Mouse (Mus musculus): ENCODE measurements around the gene Ascl5. TPM values are rescaled to one million over a fixed set of nuclear protein-coding genes. Genes with fewer than 3 reads are reported as not detected.

Gene Ascl5
- total and polyA plus RNA-seq, 2 experiments = not detected

DNA sequence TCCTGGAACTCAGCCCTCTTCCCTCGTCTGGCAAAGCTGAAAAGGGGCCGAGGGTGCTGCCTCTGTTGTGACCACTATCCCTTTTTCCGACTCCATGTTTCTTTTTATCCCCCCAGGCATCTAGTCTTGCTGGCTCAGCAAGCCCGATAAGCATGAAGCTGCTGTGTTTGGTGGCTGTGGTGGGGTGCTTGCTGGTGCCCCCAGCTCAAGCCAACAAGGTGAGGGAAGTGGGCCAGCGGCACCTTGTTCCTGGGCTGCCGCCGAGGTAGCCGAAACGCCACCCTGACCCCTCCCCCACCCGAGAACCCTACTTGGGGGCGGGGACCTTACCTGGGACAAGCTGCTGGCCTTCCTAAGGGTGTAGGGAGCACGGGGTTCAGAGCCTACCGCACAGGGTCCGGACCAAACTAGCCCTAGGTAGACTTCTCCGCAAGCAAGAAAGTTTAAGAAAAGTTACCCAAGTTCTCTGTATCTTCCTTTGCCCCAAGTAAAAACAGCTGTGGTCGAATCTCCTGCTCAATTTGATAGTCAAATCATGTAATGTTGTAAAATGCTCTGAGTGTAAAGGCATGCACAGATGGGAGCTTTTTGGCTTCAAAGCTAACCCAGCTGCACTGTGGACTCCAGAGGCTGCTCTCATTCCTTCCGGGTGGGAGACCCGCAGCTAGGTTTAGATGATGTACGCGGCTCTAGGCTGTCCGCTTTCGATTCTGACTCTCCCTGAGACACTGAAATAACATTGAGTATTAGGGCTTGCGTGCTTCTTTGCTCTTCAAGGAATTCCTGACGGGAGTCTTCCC is 32.0 kb upstream of the Ascl5 start:
- Histone ChIP-seq H3K36me3 (ENCODE audit: control insufficient read depth, insufficient read depth, low read length) (no peaks in the 10 kb centered on the region), H3K27me3 (ENCODE audit: control insufficient read depth, insufficient read depth, low read length) (no peaks in the 10 kb centered on the region), H3K27ac (replicated peaks; ENCODE audit: insufficient read depth, low read depth, low read length) (no peak overlapping the region), H3K9ac (ENCODE audit: low read depth, low read length) (peak overlapping the region; percentile 85), H3K4me1 (ENCODE audit: control insufficient read depth, insufficient read depth, low read length) (no peaks in the 10 kb centered on the region; the same call in 1 of the 2 replicates), H3K4me3 (ENCODE audit: insufficient read depth, low read depth, low read length) (peak overlapping the region; percentile 93), H3K79me2 (ENCODE audit: control insufficient read depth, insufficient read depth, low read length) (no peaks in the 10 kb centered on the region)
- 19% methylated on average over 24 of the region's 24 CpGs for WGBS
- TF ChIP-seq CTCF (IDR thresholded peaks at IDR 0.05; ENCODE audit: low read depth, low read length) = no peak
- TF ChIP-seq POLR2A (IDR thresholded peaks at IDR 0.05; ENCODE audit: extremely low read depth, insufficient read depth, low read length) = no peak
- DNase-seq (ENCODE audit: extremely low read depth, low read depth, low spot score) = peak; percentile 6

DNA sequence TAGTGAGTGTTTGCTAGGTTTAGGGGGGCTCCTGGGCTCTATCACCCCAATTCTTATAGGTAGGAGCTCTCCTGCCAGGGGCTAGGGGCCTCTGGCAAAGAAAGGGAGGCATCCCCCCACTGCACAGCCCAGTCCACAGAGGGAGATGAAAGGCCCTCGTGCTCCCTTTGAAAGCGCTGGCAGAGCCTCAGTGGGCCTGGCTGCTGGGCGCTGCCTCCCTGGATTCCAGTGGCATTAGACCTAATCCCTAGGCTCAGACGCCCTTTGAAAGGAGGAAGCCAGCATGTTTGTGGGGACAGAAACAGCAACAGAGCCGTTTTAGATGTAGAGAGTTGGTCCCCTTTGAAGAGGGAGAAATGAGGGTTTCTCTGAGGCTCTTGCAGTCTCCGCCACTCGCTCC is 20.4 kb upstream of the Ascl5 start:
- H3K27me3 ChIP-seq (ENCODE audit: control insufficient read depth, insufficient read depth, low read length) = no peaks in the 10 kb centered on the region
- H3K9ac ChIP-seq (ENCODE audit: low read depth, low read length) = no peak overlapping the region
- H3K36me3 ChIP-seq (ENCODE audit: control insufficient read depth, insufficient read depth, low read length) = no peaks in the 10 kb centered on the region
- 95% methylated on average over 7 of the region's 7 CpGs for WGBS
- no peak overlapping the region for H3K4me3 ChIP-seq (ENCODE audit: insufficient read depth, low read depth, low read length)
- DNase-seq (ENCODE audit: extremely low read depth, low read depth, low spot score) = no peak
- no peaks in the 10 kb centered on the region for H3K4me1 ChIP-seq (ENCODE audit: control insufficient read depth, insufficient read depth, low read length)
- H3K79me2 ChIP-seq (ENCODE audit: control insufficient read depth, insufficient read depth, low read length) = no peaks in the 10 kb centered on the region
- TF ChIP-seq POLR2A (IDR thresholded peaks at IDR 0.05; ENCODE audit: extremely low read depth, insufficient read depth, low read length) (no peak), CTCF (IDR thresholded peaks at IDR 0.05; ENCODE audit: low read depth, low read length) (no peak)
- no peak overlapping the region for H3K27ac ChIP-seq (replicated peaks; ENCODE audit: insufficient read depth, low read depth, low read length)

DNA sequence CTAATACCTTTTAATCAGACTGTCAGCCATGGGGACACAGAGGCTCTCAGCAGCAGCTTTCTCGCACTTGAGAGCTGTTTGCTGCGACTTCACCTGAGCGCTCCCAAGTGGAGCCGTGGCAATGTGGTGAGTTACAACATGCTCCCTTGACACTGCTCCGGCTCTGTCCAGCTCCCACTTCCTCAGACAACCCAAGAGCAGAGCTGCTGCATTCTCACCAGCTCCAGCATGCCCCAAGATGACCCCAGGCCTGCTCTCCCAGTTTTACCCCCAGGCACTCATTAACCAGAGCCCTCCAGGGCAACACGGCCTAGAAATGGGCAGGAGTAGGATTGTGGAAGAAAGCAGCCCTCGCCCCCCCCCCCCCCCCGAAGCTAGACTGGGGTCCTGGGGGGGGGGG is 18.9 kb upstream of the Ascl5 start:
- no peak for DNase-seq (ENCODE audit: extremely low read depth, low read depth, low spot score)
- Histone ChIP-seq H3K36me3 (ENCODE audit: control insufficient read depth, insufficient read depth, low read length) (no peaks in the 10 kb centered on the region), H3K27me3 (ENCODE audit: control insufficient read depth, insufficient read depth, low read length) (no peaks in the 10 kb centered on the region), H3K79me2 (ENCODE audit: control insufficient read depth, insufficient read depth, low read length) (no peaks in the 10 kb centered on the region), H3K4me3 (ENCODE audit: insufficient read depth, low read depth, low read length) (no peak overlapping the region), H3K9ac (ENCODE audit: low read depth, low read length) (no peak overlapping the region), H3K27ac (replicated peaks; ENCODE audit: insufficient read depth, low read depth, low read length) (no peak overlapping the region), H3K4me1 (ENCODE audit: control insufficient read depth, insufficient read depth, low read length) (no peaks in the 10 kb centered on the region)
- 82% methylated on average over 8 of the region's 8 CpGs for WGBS
- TF ChIP-seq POLR2A (IDR thresholded peaks at IDR 0.05; ENCODE audit: extremely low read depth, insufficient read depth, low read length) (no peak), CTCF (IDR thresholded peaks at IDR 0.05; ENCODE audit: low read depth, low read length) (no peak)

DNA sequence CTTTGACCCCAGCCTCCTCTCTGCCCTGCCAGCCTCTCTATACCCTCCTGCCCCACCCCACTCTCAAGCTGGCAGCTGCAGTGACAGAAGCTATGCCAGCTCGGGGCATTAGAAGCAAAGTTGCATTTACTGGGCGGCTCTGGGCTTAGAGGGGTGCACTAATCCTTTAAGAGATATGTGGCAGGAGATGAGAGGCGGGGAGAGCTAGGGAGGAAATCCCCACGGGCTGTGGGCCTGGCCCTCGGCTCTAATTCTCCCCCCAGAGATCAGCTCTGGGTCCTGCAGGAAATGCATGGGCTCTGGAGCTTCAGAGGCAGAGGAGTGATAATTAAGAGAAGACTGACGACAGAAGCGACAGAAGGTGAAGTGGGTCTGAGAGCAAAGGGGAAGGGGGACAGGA is 17.6 kb upstream of the Ascl5 start:
- Histone ChIP-seq H3K27me3 (ENCODE audit: control insufficient read depth, insufficient read depth, low read length) (no peaks in the 10 kb centered on the region), H3K4me3 (ENCODE audit: insufficient read depth, low read depth, low read length) (no peak overlapping the region), H3K4me1 (ENCODE audit: control insufficient read depth, insufficient read depth, low read length) (no peaks in the 10 kb centered on the region), H3K36me3 (ENCODE audit: control insufficient read depth, insufficient read depth, low read length) (no peaks in the 10 kb centered on the region), H3K27ac (replicated peaks; ENCODE audit: insufficient read depth, low read depth, low read length) (no peak overlapping the region), H3K79me2 (ENCODE audit: control insufficient read depth, insufficient read depth, low read length) (no peaks in the 10 kb centered on the region), H3K9ac (ENCODE audit: low read depth, low read length) (no peak overlapping the region)
- TF ChIP-seq POLR2A (IDR thresholded peaks at IDR 0.05; ENCODE audit: extremely low read depth, insufficient read depth, low read length) (no peak), CTCF (IDR thresholded peaks at IDR 0.05; ENCODE audit: low read depth, low read length) (no peak)
- WGBS = 73% methylated on average over 7 of the region's 7 CpGs
- DNase-seq (ENCODE audit: extremely low read depth, low read depth, low spot score) = no peak

DNA sequence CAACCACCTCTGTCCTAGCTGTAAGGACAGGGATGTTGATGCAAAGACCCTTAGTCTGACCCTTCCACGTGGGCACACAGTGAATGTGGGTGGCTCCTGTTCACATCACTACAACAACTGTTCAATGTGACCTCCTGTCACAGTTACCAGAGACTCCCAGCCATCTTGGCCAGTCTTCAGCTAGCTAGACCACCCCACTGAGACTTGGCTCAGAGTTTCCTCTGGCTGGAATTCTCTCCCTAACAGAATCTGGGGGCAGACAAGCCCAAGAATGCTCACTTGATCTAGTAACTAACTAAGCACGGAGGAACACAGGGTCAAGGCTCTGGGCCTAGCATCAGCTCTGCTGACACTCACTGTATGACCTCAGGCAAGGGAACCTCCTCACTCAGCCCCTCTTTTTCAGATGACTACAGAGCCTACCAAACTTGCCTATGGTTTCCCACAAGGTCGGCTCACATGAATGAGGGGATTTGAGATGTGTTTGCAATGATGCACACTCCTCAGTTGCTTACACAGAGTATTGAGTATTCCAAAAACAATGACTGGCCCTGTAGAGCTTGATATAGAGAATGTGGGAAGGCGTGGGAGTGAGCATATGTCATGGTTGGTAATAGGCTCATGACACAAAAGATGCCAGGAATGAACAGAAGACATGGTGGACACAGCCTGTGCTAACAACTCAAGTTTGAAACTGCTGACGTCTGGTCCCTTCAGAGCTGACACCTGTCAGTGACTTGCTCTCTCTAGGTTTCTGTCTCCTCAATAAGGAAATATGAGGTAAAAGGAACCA is 11.7 kb upstream of the Ascl5 start:
- H3K79me2 ChIP-seq (ENCODE audit: control insufficient read depth, insufficient read depth, low read length) = no peaks in the 10 kb centered on the region
- no peaks in the 10 kb centered on the region for H3K4me1 ChIP-seq (ENCODE audit: control insufficient read depth, insufficient read depth, low read length)
- no peak for DNase-seq (ENCODE audit: extremely low read depth, low read depth, low spot score)
- 73% methylated on average over 5 of the region's 5 CpGs for WGBS
- no peak overlapping the region for H3K4me3 ChIP-seq (ENCODE audit: insufficient read depth, low read depth, low read length)
- TF ChIP-seq POLR2A (IDR thresholded peaks at IDR 0.05; ENCODE audit: extremely low read depth, insufficient read depth, low read length) = no peak
- no peak for TF ChIP-seq CTCF (IDR thresholded peaks at IDR 0.05; ENCODE audit: low read depth, low read length)
- H3K27ac ChIP-seq (replicated peaks; ENCODE audit: insufficient read depth, low read depth, low read length) = no peak overlapping the region
- no peaks in the 10 kb centered on the region for H3K36me3 ChIP-seq (ENCODE audit: control insufficient read depth, insufficient read depth, low read length)
- no peaks in the 10 kb centered on the region; the same call in 1 of the 2 replicates for H3K27me3 ChIP-seq (ENCODE audit: control insufficient read depth, insufficient read depth, low read length)
- no peak overlapping the region for H3K9ac ChIP-seq (ENCODE audit: low read depth, low read length)

Data from liver, adult 2 months (tissue).